Mouse (Mus musculus) cerebral cortex, adult 2 months (tissue): ENCODE data around the gene Hrct1.

ENCODE experiments used
- WGBS: fragments of 180-500 bp; shearing (Covaris S2); methylation state at CpG from one replicate; pipeline ENCODE4 v1.1.7; 2018; 5-methylcytosine and 5-hydroxymethylcytosine counted together

Gene Hrct1

DNA sequence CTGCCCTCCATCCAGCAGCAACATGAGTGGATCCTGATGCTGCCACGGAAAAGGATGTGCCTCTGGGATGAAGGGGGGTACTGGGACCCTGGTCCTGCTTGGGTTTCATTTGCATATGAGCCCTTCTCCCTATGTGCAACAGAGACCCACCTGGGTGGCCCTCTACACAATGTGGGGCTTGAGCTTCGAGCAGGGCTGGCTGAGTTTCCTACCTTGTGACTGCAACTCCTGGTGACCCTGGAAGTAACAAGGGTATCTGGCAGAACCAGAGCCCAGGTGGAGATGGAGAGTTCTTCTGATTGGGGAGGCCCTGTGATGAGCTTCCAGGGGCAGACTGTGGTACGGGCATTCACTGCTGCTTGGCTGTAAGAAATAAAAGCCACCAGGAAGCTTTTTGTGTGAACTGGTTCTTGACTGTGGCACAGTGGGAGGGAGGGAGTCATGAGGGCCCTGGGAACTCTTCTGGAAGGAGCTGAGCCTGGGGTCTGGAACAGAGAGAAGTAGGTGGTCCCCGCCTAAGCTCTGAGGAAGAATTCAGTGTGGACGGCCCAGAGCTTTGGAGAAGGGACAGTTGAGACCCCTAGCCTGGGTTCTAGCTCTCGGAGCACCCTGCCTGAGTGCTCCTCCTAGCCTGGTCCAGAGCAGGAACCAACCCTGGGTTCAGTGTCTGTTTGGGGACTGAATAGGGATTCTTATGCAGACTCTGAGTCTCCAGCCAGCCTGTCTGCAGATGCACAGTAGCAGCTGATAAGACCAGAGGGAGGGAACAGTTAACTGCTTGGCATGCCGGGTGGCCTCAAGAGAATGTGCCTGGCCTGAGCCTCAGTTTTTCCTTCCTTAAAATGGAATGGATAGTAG, 959 bp downstream of the Hrct1 start:
- 79% methylated on average over 7 of the region's 7 CpGs for WGBS

- WGBS: 67% methylated on average over 5 of the region's 5 CpGs
Measured at GRCm38 (mm10) chr4:43728576-43728954, 1.6 kb downstream of the Hrct1 start.

DNA sequence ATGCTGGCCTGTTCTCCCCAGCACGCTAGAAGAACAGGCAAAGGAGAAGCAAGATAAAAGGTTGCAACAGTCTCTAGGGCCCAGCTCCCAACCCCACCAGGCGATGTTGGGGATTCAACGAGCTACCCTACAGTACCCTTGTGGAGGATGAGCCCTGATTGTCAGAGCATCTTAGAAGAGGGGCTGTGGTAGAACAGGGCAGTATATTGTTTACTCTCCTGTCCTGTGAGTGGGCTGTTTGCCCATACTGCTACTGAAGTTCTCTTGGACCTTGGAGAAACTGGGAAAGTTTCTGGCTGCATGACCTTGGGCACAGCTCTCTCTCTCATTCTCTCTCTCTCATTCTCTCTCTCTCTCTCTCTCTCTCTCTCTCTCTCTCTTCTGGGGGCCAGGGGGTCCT, 2.1 kb downstream of the Hrct1 start:
- WGBS: 70% methylated on average over 3 of the region's 3 CpGs

- 66% methylated on average over 14 of the region's 14 CpGs for WGBS
Measured at GRCm38 (mm10) chr4:43729794-43730550, 3.0 kb downstream of the Hrct1 start, which contains the start of gene Spaar. Gene Spaar (plus strand): TSS chr4:43730034.

- WGBS: 70% methylated on average over 21 of the region's 21 CpGs
Measured at GRCm38 (mm10) chr4:43730750-43731297, 3.8 kb downstream of the Hrct1 start.

DNA sequence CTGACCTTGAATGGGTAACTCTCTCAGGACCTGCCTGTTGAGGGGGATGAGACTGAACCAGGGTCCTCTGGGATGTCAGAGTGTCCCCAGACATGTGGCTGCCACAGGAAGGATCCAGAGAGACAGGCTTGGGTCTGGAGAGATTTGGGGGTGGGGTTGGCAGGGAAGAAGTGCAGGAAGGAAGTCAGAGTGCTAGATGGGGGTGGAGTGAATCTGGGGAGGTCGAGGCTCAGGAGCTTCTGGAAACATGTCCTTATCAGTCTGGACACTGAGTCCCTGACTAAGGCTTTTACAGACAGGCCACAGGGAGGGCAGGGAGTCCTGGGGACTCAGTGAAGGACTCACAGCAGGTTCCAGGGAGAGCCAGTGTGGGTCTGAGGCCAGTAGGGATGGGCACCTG, 5.2 kb downstream of the Hrct1 start:
- WGBS: 25% methylated on average over 1 of the region's 1 CpGs

GRCm38 (mm10) chr4:43733186-43733585, 6.2 kb downstream of the Hrct1 start:
- 70% methylated on average over 5 of the region's 5 CpGs for WGBS

- 77% methylated on average over 6 of the region's 6 CpGs for WGBS
Measured at GRCm38 (mm10) chr4:43737144-43737543, 10.2 kb downstream of the Hrct1 start.

GRCm38 (mm10) chr4:43738989-43739674, 12.1 kb downstream of the Hrct1 start:
- WGBS: 81% methylated on average over 8 of the region's 8 CpGs

GRCm38 (mm10) chr4:43741526-43741925, 14.5 kb downstream of the Hrct1 start:
- 82% methylated on average over 5 of the region's 5 CpGs for WGBS

GRCm38 (mm10) chr4:43742637-43743036, 15.6 kb downstream of the Hrct1 start:
- 50% methylated on average over 4 of the region's 4 CpGs for WGBS

DNA sequence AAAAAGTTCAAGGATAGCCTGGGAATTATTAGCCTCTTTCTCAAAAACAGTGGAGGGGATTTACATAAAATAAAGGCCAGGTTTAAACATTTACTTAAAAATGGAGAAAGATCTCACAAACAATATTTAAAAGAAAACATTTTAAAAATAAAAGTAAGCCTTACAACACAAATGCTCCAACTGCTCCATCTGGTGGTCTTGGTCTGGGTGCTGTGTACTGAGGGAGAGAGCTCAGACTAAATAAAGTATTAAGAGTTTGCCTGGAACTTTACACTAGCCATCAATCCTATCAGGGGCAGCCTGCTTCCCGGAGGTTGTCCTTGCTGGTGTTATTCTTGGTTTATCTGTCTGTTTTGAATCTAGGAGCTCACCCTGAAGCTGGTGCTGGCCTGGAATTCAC, 16.1 kb downstream of the Hrct1 start:
- WGBS: 54% methylated on average over 1 of the region's 1 CpGs

GRCm38 (mm10) chr4:43745187-43745586, 18.2 kb downstream of the Hrct1 start:
- 14% methylated on average over 6 of the region's 6 CpGs for WGBS

DNA sequence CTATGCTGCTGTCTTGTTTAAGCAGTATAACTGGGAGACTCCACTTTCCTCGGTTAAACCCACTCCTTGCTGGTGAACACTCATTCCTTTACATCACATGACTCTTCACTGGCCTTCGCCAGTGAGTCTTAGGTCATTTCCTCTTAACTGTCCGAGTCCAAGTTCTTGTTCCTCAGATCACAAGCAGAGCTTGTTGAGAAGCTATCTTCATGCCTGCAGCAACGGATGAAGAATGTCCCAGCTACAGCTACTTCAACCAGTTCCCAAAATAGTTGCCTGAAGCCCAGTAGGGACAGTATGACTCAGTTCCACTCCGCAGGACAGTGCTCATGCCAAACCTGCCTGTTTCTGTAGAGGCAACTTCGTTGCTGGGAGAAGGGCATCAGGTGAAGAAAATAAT, 30.2 kb downstream of the Hrct1 start:
- WGBS: 59% methylated on average over 6 of the region's 6 CpGs

DNA sequence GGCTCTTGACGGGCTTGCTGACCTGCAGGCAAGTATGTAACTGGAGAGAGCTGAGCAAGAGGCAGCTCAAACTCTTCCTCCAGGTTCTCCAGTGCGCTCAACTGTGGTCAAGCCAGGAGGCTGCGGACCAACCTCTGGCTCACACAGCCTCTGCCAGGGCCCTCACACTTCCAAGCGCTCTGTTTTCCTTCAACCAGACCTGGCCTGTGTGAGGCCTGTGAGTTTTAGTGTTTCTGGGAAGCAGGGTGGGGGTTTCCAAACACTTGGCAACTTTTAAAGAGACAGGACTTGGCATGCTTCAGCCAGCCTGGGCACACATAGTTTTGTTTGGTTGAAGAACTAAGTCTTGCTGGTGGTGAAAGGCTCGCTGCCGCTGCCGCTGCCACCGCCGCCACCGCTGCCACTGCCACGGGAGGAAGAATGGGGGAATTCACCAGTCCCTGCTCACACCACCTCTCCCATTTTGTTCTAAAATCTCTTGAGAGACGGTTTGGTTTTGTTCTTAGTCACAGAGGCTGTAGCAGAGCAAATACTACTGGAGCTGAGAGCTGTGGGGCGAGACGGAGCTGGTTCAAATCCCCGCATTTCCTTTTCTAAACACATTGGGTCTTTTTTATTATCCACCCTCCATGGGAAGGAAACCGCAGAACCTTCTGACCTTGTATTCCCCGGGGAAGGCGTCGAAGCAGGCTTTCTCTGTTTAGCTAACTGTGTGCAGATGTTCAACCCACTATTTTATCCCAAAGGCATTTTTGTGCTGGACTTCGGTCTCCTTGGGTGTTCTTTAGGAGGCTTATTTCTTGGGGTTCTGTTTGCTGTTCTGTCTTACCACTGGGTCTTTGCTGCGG, 32.8 kb downstream of the Hrct1 start:
- 65% methylated on average over 21 of the region's 21 CpGs for WGBS

DNA sequence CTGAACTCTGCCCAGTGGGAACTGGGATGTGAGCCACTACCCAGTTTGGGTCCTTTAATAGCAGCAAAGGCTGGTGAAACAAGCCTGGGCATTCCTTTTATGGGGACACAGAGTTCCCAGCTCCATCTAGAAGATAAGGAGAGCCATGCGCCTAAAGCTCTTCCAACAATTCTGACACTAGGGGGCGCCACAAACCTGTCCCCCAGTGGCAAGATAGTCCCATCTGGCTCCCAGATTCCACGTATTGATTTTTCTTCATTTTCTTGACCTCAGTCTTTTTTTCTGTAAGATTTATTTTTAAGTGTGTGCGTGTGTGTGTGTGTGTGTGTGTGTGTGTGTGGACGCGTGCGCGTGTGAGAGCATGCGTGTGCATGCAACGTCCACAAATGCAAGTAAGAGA, 33.5 kb downstream of the Hrct1 start:
- 73% methylated on average over 10 of the region's 10 CpGs for WGBS

GRCm38 (mm10) chr4:43761336-43761735, 34.3 kb downstream of the Hrct1 start:
- WGBS: 82% methylated on average over 2 of the region's 2 CpGs

DNA sequence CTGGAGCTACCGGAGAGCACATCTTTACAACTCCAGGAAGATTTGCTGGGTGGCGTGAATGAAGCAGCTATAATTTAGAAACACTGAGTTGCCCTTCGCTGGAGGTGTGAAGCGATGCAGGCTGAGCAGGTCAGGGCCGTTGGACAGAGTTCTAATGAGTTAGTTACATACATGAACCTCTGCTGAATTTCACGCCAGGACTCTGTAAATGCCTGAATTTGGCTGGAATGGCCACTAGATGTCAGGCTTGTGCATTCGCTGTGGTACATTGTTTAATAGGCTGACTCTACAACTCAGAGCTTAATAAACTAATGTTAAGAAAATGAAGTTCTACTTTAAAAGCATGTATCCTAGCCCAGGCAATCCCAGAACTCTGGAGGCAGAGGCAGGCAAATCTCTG, 36.4 kb downstream of the Hrct1 start:
- WGBS: 22% methylated on average over 7 of the region's 7 CpGs

DNA sequence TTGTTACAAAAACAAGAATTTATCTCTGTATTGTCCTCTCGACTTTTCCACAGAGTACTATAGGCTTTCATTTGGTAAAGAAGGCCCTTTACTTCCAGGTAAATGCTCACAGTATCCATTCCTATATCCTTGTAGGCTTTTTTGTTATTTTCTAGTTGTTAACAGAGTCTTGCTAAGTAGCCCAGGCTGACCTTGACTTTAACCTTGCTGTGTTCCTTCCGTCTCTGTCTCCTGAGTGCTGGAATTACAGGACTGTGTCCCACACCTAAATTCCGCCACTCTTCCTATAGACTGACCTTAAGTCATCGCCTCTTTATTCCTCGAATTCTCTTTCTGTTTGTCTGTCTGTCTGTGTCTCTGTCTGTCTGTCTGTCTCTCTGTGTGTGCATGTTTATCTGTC, 41.4 kb downstream of the Hrct1 start:
- 88% methylated on average over 5 of the region's 5 CpGs for WGBS

- 100% methylated on average over 2 of the region's 2 CpGs for WGBS
Measured at GRCm38 (mm10) chr4:43769374-43769773, 42.4 kb downstream of the Hrct1 start.

GRCm38 (mm10) chr4:43770909-43771308, 43.9 kb downstream of the Hrct1 start, which contains the start of gene Olfr159:
Gene Olfr159 (minus strand): TSS chr4:43771009.
- 89% methylated on average over 6 of the region's 6 CpGs for WGBS
